8 mouse cellular contexts compared by ENCODE assay signal in genomic region chr11:70652884-70653344, GRCm38 (mm10). TPM values are rescaled to one million over a fixed set of nuclear protein-coding genes. Genes with fewer than 3 reads are reported as not detected.
DNase-seq lines count a peak whose midpoint lies in the region; ATAC-seq and TF ChIP-seq lines count a peak whose summit lies in the region.

No protein-coding gene starts in this region.

- H3K9me3 ChIP-seq in lung, postnatal 0 days (ENCODE audit: low read length): no peaks in the 10 kb centered on the region

- peak overlapping the region; percentile 74 for H3K4me2 ChIP-seq in lung, postnatal 0 days (replicated peaks; ENCODE audit: low read depth, low read length)

- no peak for TF ChIP-seq EP300 in lung, postnatal 0 days (IDR thresholded peaks at IDR 0.05)

- peaks cover 31% of the 10 kb centered on the region for H3K36me3 ChIP-seq in lung, postnatal 0 days (ENCODE audit: insufficient read depth, low read length)

- TF ChIP-seq CTCF in lung, postnatal 0 days (IDR thresholded peaks at IDR 0.05): no peak

- peak; percentile 22 for DNase-seq in cerebellum, adult 8-10 months
- DNase-seq in cerebellum, postnatal 25 days: no peak
- DNase-seq in thymus, postnatal 4 days: peak; percentile 30
- no peak for DNase-seq in thymus, adult 18-20 months
- DNase-seq in lung, postnatal 0 days (ENCODE audit: low spot score): peak; percentile 70
- DNase-seq in right cerebral cortex, postnatal 14 days: no peak
- no peak for DNase-seq in right cerebral cortex, adult 18-20 months
- DNase-seq in testis, postnatal 10 days (ENCODE audit: low spot score): no peak

- H3K27ac ChIP-seq in lung, postnatal 0 days (ENCODE audit: low read length): peak overlapping the region; percentile 99

- peaks cover 27% of the 10 kb centered on the region for H3K4me1 ChIP-seq in lung, postnatal 0 days (ENCODE audit: insufficient read depth, low read depth, low read length)

- no peaks in the 10 kb centered on the region for H3K27me3 ChIP-seq in lung, postnatal 0 days (replicated peaks; ENCODE audit: insufficient read depth, low read length)

- WGBS in lung, postnatal 0 days: 20% methylated on average over 6 of the region's 6 CpGs

- H3K9ac ChIP-seq in lung, postnatal 0 days (replicated peaks; ENCODE audit: low read depth): peak overlapping the region; percentile 98

- H3K4me3 ChIP-seq in lung, postnatal 0 days (ENCODE audit: low read depth, low read length): peak overlapping the region; percentile 99

- no peak for ATAC-seq in lung, postnatal 0 days

RNA-seq across cellular contexts. Expression of gene Pfn1, which starts 1.5 kb away (rescaled TPM):
- 1,176 and 1,206 TPM in 2 replicates for polyA plus RNA-seq in lung, postnatal 0 days (2015; fragmentation: Nextera tagmentation; extraction: Ambion mirVana)

RNA-seq across cellular contexts. Expression of gene Eno3, which starts 4.1 kb away (rescaled TPM):
- polyA plus RNA-seq in lung, postnatal 0 days (2015; fragmentation: Nextera tagmentation; extraction: Ambion mirVana): 20.8 and 23.1 TPM in 2 replicates

RNA-seq across cellular contexts. Expression of gene Slc25a11, which starts 5.6 kb away (rescaled TPM):
- polyA plus RNA-seq in lung, postnatal 0 days (2015; fragmentation: Nextera tagmentation; extraction: Ambion mirVana): 118 and 121 TPM in 2 replicates

RNA-seq across cellular contexts. Expression of gene Rnf167, which starts 5.9 kb away (rescaled TPM):
- polyA plus RNA-seq in lung, postnatal 0 days (2015; fragmentation: Nextera tagmentation; extraction: Ambion mirVana): 112 and 119 TPM in 2 replicates

RNA-seq across cellular contexts. Expression of gene Gp1ba, which starts 14.0 kb away (rescaled TPM):
- 0.55 and 0.66 TPM in 2 replicates for polyA plus RNA-seq in lung, postnatal 0 days (2015; fragmentation: Nextera tagmentation; extraction: Ambion mirVana)

Comparison
In these comparisons a context has a peak if more than half of its experiments do, and no peak if none do; other contexts are left out.
1. DNase-seq: peak in cerebellum, adult 8-10 months (single experiment), thymus, postnatal 4 days (single experiment) and lung, postnatal 0 days (single experiment); none in cerebellum, postnatal 25 days (0 of 2), thymus, adult 18-20 months (0 of 2), right cerebral cortex, postnatal 14 days (single experiment), right cerebral cortex, adult 18-20 months (single experiment) and testis, postnatal 10 days (single experiment).